Mouse (Mus musculus): Measurements from ENCODE around the gene Tns3. TPM values are rescaled to one million over a fixed set of nuclear protein-coding genes. Genes with fewer than 3 reads are reported as not detected.

The Tns3 gene
- polyA plus RNA-seq, 1 experiment from 2014 or later = 3.6 TPM

- Histone ChIP-seq H3K36me3 (replicated peaks; ENCODE audit: insufficient read depth, low read length) (no peaks in the 10 kb centered on the region), H3K27me3 (ENCODE audit: insufficient read depth, low read length) (no peaks in the 10 kb centered on the region), H3K4me3 (ENCODE audit: low read depth, low read length) (no peak overlapping the region), H3K27ac (ENCODE audit: low read depth) (no peak overlapping the region), H3K4me1 (ENCODE audit: insufficient read depth) (no peaks in the 10 kb centered on the region), H3K4me2 (ENCODE audit: low read depth, low read length) (no peak overlapping the region), H3K9ac (replicated peaks) (no peak overlapping the region), H3K9me3 (ENCODE audit: low read length) (no peaks in the 10 kb centered on the region)
- DNase-seq (no peak), ATAC-seq (no peak)
- 21% methylated on average over 3 of the region's 3 CpGs for WGBS (ENCODE audit: insufficient replicate concordance)
- TF ChIP-seq CTCF (IDR thresholded peaks at IDR 0.05; ENCODE audit: low read depth) (no peak), EP300 (IDR thresholded peaks at IDR 0.05; ENCODE audit: low read depth) (no peak)
Measured at GRCm38 (mm10) chr11:8685195-8685594, 20.9 kb upstream of the Tns3 start.

GRCm38 (mm10) chr11:8684262-8684661 is 19.9 kb upstream of the Tns3 start:
- ATAC-seq (no peak), DNase-seq (no peak)
- H3K9me3 ChIP-seq (ENCODE audit: low read length) = no peaks in the 10 kb centered on the region
- H3K9ac ChIP-seq (replicated peaks) = no peak overlapping the region
- H3K4me3 ChIP-seq (ENCODE audit: low read depth, low read length) = no peak overlapping the region
- 76% methylated on average over 5 of the region's 5 CpGs for WGBS (ENCODE audit: insufficient replicate concordance)
- TF ChIP-seq EP300 (IDR thresholded peaks at IDR 0.05; ENCODE audit: low read depth) = no peak
- TF ChIP-seq CTCF (IDR thresholded peaks at IDR 0.05; ENCODE audit: low read depth) = no peak
- no peaks in the 10 kb centered on the region for H3K36me3 ChIP-seq (replicated peaks; ENCODE audit: insufficient read depth, low read length)
- no peaks in the 10 kb centered on the region for H3K27me3 ChIP-seq (ENCODE audit: insufficient read depth, low read length)
- no peak overlapping the region for H3K27ac ChIP-seq (ENCODE audit: low read depth)
- H3K4me2 ChIP-seq (ENCODE audit: low read depth, low read length) = no peak overlapping the region
- no peaks in the 10 kb centered on the region for H3K4me1 ChIP-seq (ENCODE audit: insufficient read depth)

GRCm38 (mm10) chr11:8681356-8681755 is 17.0 kb upstream of the Tns3 start:
- H3K27ac ChIP-seq (ENCODE audit: low read depth) = no peak overlapping the region
- DNase-seq = no peak

GRCm38 (mm10) chr11:8680650-8681049 is 16.3 kb upstream of the Tns3 start:
- H3K4me3 ChIP-seq (ENCODE audit: low read depth, low read length) = no peak overlapping the region
- H3K4me1 ChIP-seq (ENCODE audit: insufficient read depth) = no peaks in the 10 kb centered on the region
- TF ChIP-seq CTCF (IDR thresholded peaks at IDR 0.05; ENCODE audit: low read depth) (no peak), EP300 (IDR thresholded peaks at IDR 0.05; ENCODE audit: low read depth) (no peak)
- H3K27ac ChIP-seq (ENCODE audit: low read depth) = no peak overlapping the region
- no peak overlapping the region for H3K4me2 ChIP-seq (ENCODE audit: low read depth, low read length)
- 66% methylated on average over 7 of the region's 7 CpGs for WGBS (ENCODE audit: insufficient replicate concordance)
- H3K9me3 ChIP-seq (ENCODE audit: low read length) = no peaks in the 10 kb centered on the region
- H3K36me3 ChIP-seq (replicated peaks; ENCODE audit: insufficient read depth, low read length) = no peaks in the 10 kb centered on the region
- H3K9ac ChIP-seq (replicated peaks) = no peak overlapping the region
- H3K27me3 ChIP-seq (ENCODE audit: insufficient read depth, low read length) = no peaks in the 10 kb centered on the region
- ATAC-seq (no peak), DNase-seq (no peak)

More at GRCm38 (mm10) chr11:8681356-8681755, 17.0 kb upstream of the Tns3 start:
- H3K4me3 ChIP-seq (ENCODE audit: low read depth, low read length) = no peak overlapping the region
- H3K4me1 ChIP-seq (ENCODE audit: insufficient read depth) = no peaks in the 10 kb centered on the region
- no peak overlapping the region for H3K4me2 ChIP-seq (ENCODE audit: low read depth, low read length)
- H3K27me3 ChIP-seq (ENCODE audit: insufficient read depth, low read length) = no peaks in the 10 kb centered on the region
- no peaks in the 10 kb centered on the region for H3K36me3 ChIP-seq (replicated peaks; ENCODE audit: insufficient read depth, low read length)
- ATAC-seq = no peak
- 71% methylated on average over 3 of the region's 3 CpGs for WGBS (ENCODE audit: insufficient replicate concordance)
- H3K9ac ChIP-seq (replicated peaks) = no peak overlapping the region
- no peak for TF ChIP-seq EP300 (IDR thresholded peaks at IDR 0.05; ENCODE audit: low read depth)
- H3K9me3 ChIP-seq (ENCODE audit: low read length) = no peaks in the 10 kb centered on the region

- ATAC-seq = no peak
Measured at GRCm38 (mm10) chr11:8679221-8679620, 14.9 kb upstream of the Tns3 start.

GRCm38 (mm10) chr11:8678260-8678995 is 14.1 kb upstream of the Tns3 start:
- 63% methylated on average over 12 of the region's 12 CpGs for WGBS (ENCODE audit: insufficient replicate concordance)
- Histone ChIP-seq H3K9ac (replicated peaks) (no peak overlapping the region), H3K27me3 (ENCODE audit: insufficient read depth, low read length) (no peaks in the 10 kb centered on the region), H3K4me3 (ENCODE audit: low read depth, low read length) (no peak overlapping the region), H3K9me3 (ENCODE audit: low read length) (no peaks in the 10 kb centered on the region), H3K36me3 (replicated peaks; ENCODE audit: insufficient read depth, low read length) (no peaks in the 10 kb centered on the region), H3K27ac (ENCODE audit: low read depth) (no peak overlapping the region), H3K4me1 (ENCODE audit: insufficient read depth) (0 out of 2 replicates have a peak, but pooled peaks cover 4% of the 10 kb centered on the region), H3K4me2 (ENCODE audit: low read depth, low read length) (no peak overlapping the region)
- no peak for TF ChIP-seq EP300 (IDR thresholded peaks at IDR 0.05; ENCODE audit: low read depth)
- TF ChIP-seq CTCF (IDR thresholded peaks at IDR 0.05; ENCODE audit: low read depth) = no peak
- DNase-seq (no peak), ATAC-seq (no peak)

More at GRCm38 (mm10) chr11:8679221-8679620, 14.9 kb upstream of the Tns3 start:
- Histone ChIP-seq H3K4me1 (ENCODE audit: insufficient read depth) (no peaks in the 10 kb centered on the region), H3K4me3 (ENCODE audit: low read depth, low read length) (no peak overlapping the region), H3K4me2 (ENCODE audit: low read depth, low read length) (no peak overlapping the region), H3K27me3 (ENCODE audit: insufficient read depth, low read length) (no peaks in the 10 kb centered on the region), H3K36me3 (replicated peaks; ENCODE audit: insufficient read depth, low read length) (no peaks in the 10 kb centered on the region), H3K9ac (replicated peaks) (no peak overlapping the region), H3K9me3 (ENCODE audit: low read length) (no peaks in the 10 kb centered on the region), H3K27ac (ENCODE audit: low read depth) (no peak overlapping the region)
- TF ChIP-seq EP300 (IDR thresholded peaks at IDR 0.05; ENCODE audit: low read depth) = no peak
- no peak for TF ChIP-seq CTCF (IDR thresholded peaks at IDR 0.05; ENCODE audit: low read depth)
- 65% methylated on average over 5 of the region's 5 CpGs for WGBS (ENCODE audit: insufficient replicate concordance)
- DNase-seq = no peak

All from liver, postnatal 0 days (tissue).